ENCODE assay signal across 8 mouse cellular contexts in the genomic region with DNA sequence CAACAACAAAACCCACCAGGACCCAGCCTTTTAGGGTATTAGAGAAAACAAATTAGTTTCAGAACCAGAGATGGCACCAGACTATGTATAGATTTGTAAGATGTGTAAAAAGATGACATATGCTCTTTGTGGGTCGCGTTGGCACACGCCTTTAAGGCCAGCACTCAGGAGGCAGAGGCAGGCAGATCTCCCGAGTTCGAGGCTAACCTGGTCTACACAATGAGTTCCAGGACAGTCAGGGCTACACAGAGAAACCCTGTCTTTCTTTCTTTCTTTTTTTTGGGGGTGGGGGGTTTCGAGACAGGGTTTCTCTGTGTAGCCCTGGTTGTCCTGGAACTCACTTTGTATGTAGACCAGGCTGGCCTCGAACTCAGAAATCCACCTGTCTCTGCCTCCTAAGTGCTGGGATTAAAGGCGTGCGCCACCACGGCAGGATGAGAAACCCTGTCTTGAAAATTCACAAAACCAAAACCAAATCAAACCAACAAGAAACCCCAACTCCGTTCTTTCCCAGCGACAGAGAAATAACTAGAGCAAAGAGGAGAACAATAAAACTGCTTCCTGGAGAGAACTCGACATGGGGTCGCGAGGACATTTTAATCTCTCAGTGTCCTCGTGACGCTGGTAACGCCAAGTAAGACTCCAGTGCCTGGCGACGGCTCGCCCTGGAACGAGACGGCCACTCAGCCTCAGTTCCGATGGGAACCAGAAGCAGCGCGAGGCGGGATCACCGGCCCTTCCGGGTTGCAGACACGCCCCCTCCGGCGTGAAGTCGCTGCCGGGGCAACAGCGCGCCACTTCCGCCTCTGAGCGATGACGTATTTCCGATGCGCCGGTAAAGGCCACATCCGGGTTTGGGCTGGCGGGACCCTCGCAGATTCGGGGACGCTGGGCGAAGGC. TPM values are rescaled to one million over a fixed set of nuclear protein-coding genes. Genes with fewer than 3 reads are reported as not detected.
A peak's percentile ranks its signal among the peaks of the same experiment; 100 is the strongest.
DNase-seq lines count a peak whose midpoint lies in the region; ATAC-seq lines count a peak whose summit lies in the region.

Tfip11 (plus strand) TSS at position 813 of the 900 bp plus-strand sequence.

- peak within 1 kb of the TSS; percentile 84 for H3K9ac ChIP-seq in forebrain, embryonic 14.5 days (ENCODE audit: low read length)
- peak within 1 kb of the TSS; percentile 83 for H3K9ac ChIP-seq in neural tube, embryonic 15.5 days (replicated peaks)

- intact Hi-C loops in heart, postnatal 14 days (cut with DNase I): loop anchor here (1.0 to 2.0 kb wide), 2 partner anchors 16 to 85 kb away; no protein-coding TSS in a partner anchor

- no peaks in the 10 kb centered on the region for H3K9me3 ChIP-seq in forebrain, embryonic 14.5 days (replicated peaks; ENCODE audit: control insufficient read depth, low read length)
- H3K9me3 ChIP-seq in neural tube, embryonic 15.5 days (replicated peaks): no peaks in the 10 kb centered on the region

- H3K27ac ChIP-seq in forebrain, embryonic 14.5 days (ENCODE audit: low read depth, low read length): peak within 1 kb of the TSS; percentile 75
- H3K27ac ChIP-seq in neural tube, embryonic 15.5 days (replicated peaks): peak within 1 kb of the TSS; percentile 90

- peak; percentile 93 for ATAC-seq in forebrain, embryonic 14.5 days
- peak; percentile 90 for ATAC-seq in neural tube, embryonic 15.5 days (ENCODE audit: low FRiP score)

- 9% methylated on average over 48 of the region's 48 CpGs for WGBS in forebrain, embryonic 14.5 days
- WGBS in neural tube, embryonic 15.5 days: 8% methylated on average over 48 of the region's 48 CpGs

- H3K36me3 ChIP-seq in forebrain, embryonic 14.5 days (ENCODE audit: control insufficient read depth, insufficient read depth, low read length): peaks cover 30% of the 10 kb centered on the region
- peaks cover 26% of the 10 kb centered on the region for H3K36me3 ChIP-seq in neural tube, embryonic 15.5 days

- H3K27me3 ChIP-seq in forebrain, embryonic 14.5 days (replicated peaks; ENCODE audit: control insufficient read depth, insufficient read depth, low read length): no peaks in the 10 kb centered on the region
- 0 out of 2 replicates have a peak, but pooled peaks cover 5% of the 10 kb centered on the region for H3K27me3 ChIP-seq in neural tube, embryonic 15.5 days (replicated peaks)

- peak within 1 kb of the TSS; percentile 99 for H3K4me3 ChIP-seq in forebrain, embryonic 14.5 days (ENCODE audit: low read depth, low read length)
- peak within 1 kb of the TSS; percentile 100 for H3K4me3 ChIP-seq in neural tube, embryonic 15.5 days (replicated peaks)

- peak within 1 kb of the TSS; percentile 70 for H3K4me2 ChIP-seq in forebrain, embryonic 14.5 days (ENCODE audit: low read length)
- peak within 1 kb of the TSS; percentile 80 for H3K4me2 ChIP-seq in neural tube, embryonic 15.5 days

- H3K4me1 ChIP-seq in forebrain, embryonic 14.5 days (ENCODE audit: control insufficient read depth, insufficient read depth, low read length): peaks cover 5% of the 10 kb centered on the region
- H3K4me1 ChIP-seq in neural tube, embryonic 15.5 days: peaks cover 30% of the 10 kb centered on the region

- peak; percentile 95 for DNase-seq in ES-CJ7 (ENCODE audit: low read depth, low spot score)
- DNase-seq in cerebellum, adult 11 months: peak; percentile 95
- DNase-seq in forebrain, embryonic 14.5 days (ENCODE audit: low spot score): peak; percentile 97
- peak; percentile 96 to 98 for DNase-seq in heart, postnatal 14 days
- DNase-seq in layer of hippocampus, adult 11-12 months (ENCODE audit: low spot score): peak; percentile 96
- DNase-seq in lung, adult 18-20 months: peak; percentile 94 to 96
- DNase-seq in testis, postnatal 14 days (ENCODE audit: low spot score): peak; percentile 95

RNA-seq across cellular contexts. Expression of gene Tfip11, which starts in this region (rescaled TPM):
- 19.0 and 25.2 TPM in 2 replicates for polyA plus RNA-seq in forebrain, embryonic 14.5 days (2014; fragmentation: Nextera tagmentation; extraction: Ambion mirVana)
- total RNA-seq in heart, postnatal 14 days (2021): 10 to 100 TPM; 18.8 to 19.5 TPM
- polyA plus RNA-seq in neural tube, embryonic 15.5 days (2015; fragmentation: Nextera tagmentation; extraction: Ambion mirVana): 29.7 and 31.0 TPM in 2 replicates

Comparison
In these comparisons a context has a peak if more than half of its experiments do, and no peak if none do; other contexts are left out.
1. Peak in every context shown above with its lines: DNase-seq, ATAC-seq, H3K4me3 ChIP-seq and H3K27ac ChIP-seq.